ENCODE assay signal across 8 mouse cellular contexts in the genomic region with DNA sequence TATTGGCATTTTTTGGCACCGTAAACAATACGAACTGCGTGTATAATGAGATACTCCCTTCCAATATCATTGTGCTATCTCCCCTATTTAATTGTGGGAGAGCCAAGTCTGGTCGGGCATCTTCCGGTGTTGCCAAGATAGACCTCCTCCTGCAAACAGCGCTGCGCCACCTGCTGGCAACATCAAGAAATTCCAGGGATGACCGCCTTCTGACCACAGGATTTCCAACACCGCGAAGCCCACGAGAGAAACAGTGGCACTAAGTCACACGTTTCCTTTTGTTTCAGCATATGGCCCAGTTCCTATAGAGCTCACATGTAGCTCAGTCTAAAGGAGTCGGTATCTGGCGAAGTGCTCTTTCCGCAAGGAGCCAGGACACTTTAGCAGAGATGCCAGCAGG. TPM values are rescaled to one million over a fixed set of nuclear protein-coding genes. Genes with fewer than 3 reads are reported as not detected.
A peak's percentile ranks its signal among the peaks of the same experiment; 100 is the strongest.
DNase-seq lines count a peak whose midpoint lies in the region; ATAC-seq and TF ChIP-seq lines count a peak whose summit lies in the region.

No protein-coding gene starts in this region.

- ATAC-seq in G1E (ENCODE audit: extremely low read depth, insufficient number of reproducible peaks, low FRiP score, poor library complexity, severe bottlenecking), result no peak
- no peak for ATAC-seq in embryonic facial prominence, embryonic 11.5 days (replicated peaks; ENCODE audit: insufficient number of reproducible peaks, low FRiP score, low TSS enrichment, low read depth)
- ATAC-seq in heart, postnatal 0 days (ENCODE audit: insufficient read depth, low read depth), result no peak; the same call in 1 of the 2 replicates
- ATAC-seq in megakaryocyte, adult 5-6 weeks (ENCODE audit: poor library complexity, severe bottlenecking), result peak; percentile 53

- DNase-seq in G1E (ENCODE audit: low spot score) (no peak), adipocyte (ENCODE audit: low spot score) (no peak)
- DNase-seq in adrenal gland, postnatal 4 days (ENCODE audit: low spot score in 2 of 2), result peak; percentile 22 to 28
- peak; percentile 77 for DNase-seq in embryonic facial prominence, embryonic 11.5 days (ENCODE audit: low spot score)
- peak; percentile 40 for DNase-seq in heart, postnatal 0 days (ENCODE audit: low spot score)
- DNase-seq in kidney, postnatal 4 days, result peak; percentile 80 to 82
- peak; percentile 59 to 69 for DNase-seq in right cerebral cortex, adult 2 months (ENCODE audit: low spot score in 2 of 2)

- peaks cover 42% of the 10 kb centered on the region for H3K4me1 ChIP-seq in G1E (ENCODE audit: insufficient read depth, low read depth, low read length)
- H3K4me1 ChIP-seq in embryonic facial prominence, embryonic 11.5 days (ENCODE audit: control insufficient read depth, insufficient read depth, low read length), result no peaks in the 10 kb centered on the region
- no peaks in the 10 kb centered on the region for H3K4me1 ChIP-seq in heart, postnatal 0 days (ENCODE audit: control insufficient read depth, insufficient read depth)

- TF ChIP-seq CTCF in G1E (IDR thresholded peaks at IDR 0.05; ENCODE audit: low read depth, low read length), result peak; percentile 5; the same call in 1 of the 2 replicates
- TF ChIP-seq CTCF in heart, postnatal 0 days (IDR thresholded peaks at IDR 0.05; ENCODE audit: low read depth), result peak; percentile 80

- H3K4me3 ChIP-seq in G1E (ENCODE audit: low read depth, low read length), result no peak overlapping the region
- no peak overlapping the region for H3K4me3 ChIP-seq in embryonic facial prominence, embryonic 11.5 days (ENCODE audit: low read depth, low read length)
- no peak overlapping the region for H3K4me3 ChIP-seq in heart, postnatal 0 days (ENCODE audit: low read depth, low read length)

- H3K27ac ChIP-seq in embryonic facial prominence, embryonic 11.5 days (replicated peaks; ENCODE audit: low read depth, low read length), result no peak overlapping the region
- no peak overlapping the region for H3K27ac ChIP-seq in heart, postnatal 0 days (ENCODE audit: low read depth)

- H3K36me3 ChIP-seq in G1E (replicated peaks), result peaks cover 95% of the 10 kb centered on the region
- H3K36me3 ChIP-seq in embryonic facial prominence, embryonic 11.5 days (replicated peaks; ENCODE audit: control insufficient read depth, insufficient read depth, low read depth, low read length), result no peaks in the 10 kb centered on the region
- no peaks in the 10 kb centered on the region for H3K36me3 ChIP-seq in heart, postnatal 0 days (replicated peaks; ENCODE audit: control insufficient read depth, insufficient read depth, low read length)

- H3K27me3 ChIP-seq in G1E (ENCODE audit: insufficient read depth, low read length), result no peaks in the 10 kb centered on the region
- no peaks in the 10 kb centered on the region for H3K27me3 ChIP-seq in embryonic facial prominence, embryonic 11.5 days (ENCODE audit: control insufficient read depth, insufficient read depth, low read length)
- H3K27me3 ChIP-seq in heart, postnatal 0 days (ENCODE audit: control insufficient read depth, insufficient read depth, low read length), result 0 out of 2 replicates have a peak, but pooled peaks cover 3% of the 10 kb centered on the region

- 11% methylated on average over 15 of the region's 15 CpGs for WGBS in embryonic facial prominence, embryonic 11.5 days
- WGBS in heart, postnatal 0 days, result 10% methylated on average over 15 of the region's 15 CpGs

- TF ChIP-seq EP300 in heart, postnatal 0 days (IDR thresholded peaks at IDR 0.05; ENCODE audit: low read depth), result no peak

- no peak overlapping the region for H3K9ac ChIP-seq in embryonic facial prominence, embryonic 11.5 days (replicated peaks; ENCODE audit: low read length)
- no peak overlapping the region for H3K9ac ChIP-seq in heart, postnatal 0 days (replicated peaks; ENCODE audit: low read depth, low read length)

- H3K4me2 ChIP-seq in embryonic facial prominence, embryonic 11.5 days (ENCODE audit: low read depth, low read length), result peak overlapping the region; percentile 6; the same call in 1 of the 2 replicates
- no peak overlapping the region for H3K4me2 ChIP-seq in heart, postnatal 0 days (ENCODE audit: low read depth, low read length)

- peaks cover 9% of the 10 kb centered on the region for H3K9me3 ChIP-seq in G1E (replicated peaks)
- no peaks in the 10 kb centered on the region for H3K9me3 ChIP-seq in embryonic facial prominence, embryonic 11.5 days (replicated peaks; ENCODE audit: control insufficient read depth, low read length)
- H3K9me3 ChIP-seq in heart, postnatal 0 days (replicated peaks; ENCODE audit: control insufficient read depth, low read length), result no peaks in the 10 kb centered on the region

RNA-seq across cellular contexts. Expression of a gene that starts 24.6 kb away (rescaled TPM):
- total RNA-seq in G1E (2014; fragmentation: Nextera tagmentation) (not detected in 2 replicates), G1E (2017) (0.17 TPM in 1 of 2 replicates, not detected in the other)
- polyA plus RNA-seq in G1E (2012), result not detected in 2 replicates
- total RNA-seq in adrenal gland, postnatal 4 days (2021), result not detected
- not detected in 2 replicates for polyA plus RNA-seq in embryonic facial prominence, embryonic 11.5 days (2014; fragmentation: Nextera tagmentation; extraction: Ambion mirVana)
- total RNA-seq in heart, postnatal 0 days (2014; rRNA removed; ENCODE audit: low replicate concordance), result not detected in 2 replicates
- polyA plus RNA-seq in heart, postnatal 0 days (2015; fragmentation: Nextera tagmentation; extraction: Ambion mirVana), result not detected in 2 replicates
- total RNA-seq in megakaryocyte, adult 5-6 weeks (2015), result 0.41 and 0.42 TPM in 2 replicates
- not detected in 2 replicates for total RNA-seq in megakaryocyte, adult 5-6 weeks (2017)

RNA-seq across cellular contexts. Expression of a gene that starts 27.1 kb away (rescaled TPM):
- 104 and 109 TPM in 2 replicates for total RNA-seq in G1E (2014; fragmentation: Nextera tagmentation)
- 43.1 and 48.3 TPM in 2 replicates for total RNA-seq in G1E (2017)
- polyA plus RNA-seq in G1E (2012), result 44.8 and 52.2 TPM in 2 replicates
- 1 to 10 TPM; 3.7 to 4.7 TPM for total RNA-seq in adrenal gland, postnatal 4 days (2021)
- 2.3 and 2.4 TPM in 2 replicates for polyA plus RNA-seq in embryonic facial prominence, embryonic 11.5 days (2014; fragmentation: Nextera tagmentation; extraction: Ambion mirVana)
- total RNA-seq in heart, postnatal 0 days (2014; rRNA removed; ENCODE audit: low replicate concordance), result 0.08 and 1.6 TPM in 2 replicates
- 0.63 and 0.88 TPM in 2 replicates for polyA plus RNA-seq in heart, postnatal 0 days (2015; fragmentation: Nextera tagmentation; extraction: Ambion mirVana)
- 205 and 221 TPM in 2 replicates for total RNA-seq in megakaryocyte, adult 5-6 weeks (2015)
- 94.8 and 109 TPM in 2 replicates for total RNA-seq in megakaryocyte, adult 5-6 weeks (2017)

Comparison
In these comparisons a context has a peak if more than half of its experiments do, and no peak if none do; other contexts are left out.
1. DNase-seq: peak in adrenal gland, postnatal 4 days (2 of 2), embryonic facial prominence, embryonic 11.5 days (single experiment), heart, postnatal 0 days (single experiment), kidney, postnatal 4 days (2 of 2) and right cerebral cortex, adult 2 months (2 of 2); none in G1E (single experiment) and adipocyte (single experiment).
2. RNA of a gene that starts 27.1 kb away (total RNA-seq): 94.8 to 221 TPM in megakaryocyte, adult 5-6 weeks and 43.1 to 109 TPM in G1E; 3.7 to 4.7 TPM in adrenal gland, postnatal 4 days and 0.08 to 1.6 TPM in heart, postnatal 0 days; every median in the first group is over 4 times any median in the second.